Mouse (Mus musculus) MEL (cell line): Measurements from ENCODE around the gene Tia1. TPM values are rescaled to one million over a fixed set of nuclear protein-coding genes. Genes with fewer than 3 reads are reported as not detected.
A peak's percentile ranks its signal among the peaks of the same experiment; 100 is the strongest.

Source experiments
- DNase-seq: peaks from one replicate; pipeline ENCODE4 v3.0.0; 2011; ENCODE audit warnings: low read depth, low spot score
- H3K27ac ChIP-seq: 2 replicates; pipeline ENCODE4 v1.5.1; 2012; ENCODE audit warnings: low read depth, mild to moderate bottlenecking, control low read depth, low read length, moderate library complexity; ENCODE audit not compliant: control insufficient read depth
- H3K27me3 ChIP-seq, 2 experiments: fragments of 150-350 bp in 1 of 2; sonication (generic) in 1 of 2; 2 replicates each; pipeline ENCODE4 v1.6.1; 2012; ENCODE audit warnings: low read length in 2 of 2, mild to moderate bottlenecking in 2 of 2, improper control_type of control experiment in 1 of 2, moderate library complexity in 1 of 2; ENCODE audit not compliant: insufficient read depth in 2 of 2, control insufficient read depth in 1 of 2
- H3K36me3 ChIP-seq, 2 experiments: 2 replicates each; pipeline ENCODE4 v1.6.1; 2012 to 2014; ENCODE audit warnings: low read length in 2 of 2, improper control_type of control experiment in 1 of 2, inconsistent platforms in 1 of 2, mild to moderate bottlenecking in 1 of 2; ENCODE audit not compliant: insufficient read depth in 2 of 2, control insufficient read depth in 1 of 2
- H3K4me1 ChIP-seq, 2 experiments: fragments of 150-350 bp in 1 of 2; sonication (generic) in 1 of 2; 2 replicates each; pipeline ENCODE4 v1.6.1; 2012; ENCODE audit warnings: low read length in 2 of 2, improper control_type of control experiment in 1 of 2, mild to moderate bottlenecking in 1 of 2; ENCODE audit not compliant: insufficient read depth in 2 of 2, control insufficient read depth in 1 of 2
- H3K4me3 ChIP-seq, 2 experiments: fragments of 150-350 bp in 1 of 2; sonication (generic) in 1 of 2; 2 replicates each; pipeline ENCODE4 v1.5.1; 2012; ENCODE audit warnings: low read depth in 2 of 2, low read length in 2 of 2, mild to moderate bottlenecking in 2 of 2, moderate library complexity in 2 of 2, control low read depth in 1 of 2, improper control_type of control experiment in 1 of 2; ENCODE audit not compliant: control insufficient read depth in 1 of 2, insufficient read depth in 1 of 2
- H3K79me2 ChIP-seq: 2 replicates; pipeline ENCODE4 v1.6.1; 2012; ENCODE audit warnings: mild to moderate bottlenecking, low read length, moderate library complexity; ENCODE audit not compliant: control insufficient read depth, poor library complexity, insufficient read depth
- H3K9ac ChIP-seq: 2 replicates; pipeline ENCODE4 v1.6.1; 2012; ENCODE audit warnings: low read depth, mild to moderate bottlenecking, control low read depth, low read length, moderate library complexity; ENCODE audit not compliant: control insufficient read depth, poor library complexity, severe bottlenecking
- H3K9me3 ChIP-seq: fragments of 150-350 bp; sonication (generic); replicated peaks from 2 replicates; pipeline ENCODE4 v1.6.1; 2012; ENCODE audit warnings: mild to moderate bottlenecking, low read length, improper control_type of control experiment, moderate library complexity; ENCODE audit not compliant: insufficient read depth
- CHD2 ChIP-seq: IDR thresholded peaks from 2 replicates; pipeline ENCODE4 v1.6.1; 2011; ENCODE audit warnings: low read length, improper control_type of control experiment
- CTCF ChIP-seq, 3 experiments: IDR thresholded peaks in 2 of 3; conservative IDR thresholded peaks in 1 of 3; 2 replicates each; pipeline ENCODE4 v1.5.1; 2011 to 2012; ENCODE audit warnings: low read length in 3 of 3, low read depth in 2 of 3, mild to moderate bottlenecking in 2 of 3, improper control_type of control experiment in 1 of 3, inconsistent platforms in 1 of 3, mixed read lengths in 1 of 3, moderate library complexity in 1 of 3; ENCODE audit not compliant: control insufficient read depth in 1 of 3, insufficient read depth in 1 of 3, poor library complexity in 1 of 3, severe bottlenecking in 1 of 3
- EP300 ChIP-seq, 2 experiments: IDR thresholded peaks; 2 replicates each; pipeline ENCODE4 v1.6.1; 2011; ENCODE audit warnings: improper control_type of control experiment in 2 of 2, low read length in 2 of 2, low read depth in 1 of 2, mild to moderate bottlenecking in 1 of 2
- ETS1 ChIP-seq: IDR thresholded peaks from 2 replicates; pipeline ENCODE4 v1.6.1; 2012; ENCODE audit warnings: low read depth, mild to moderate bottlenecking, inconsistent platforms, low read length, improper control_type of control experiment, moderate library complexity
- GABPA ChIP-seq: IDR thresholded peaks from 2 replicates; pipeline ENCODE4 v1.6.1; 2012; ENCODE audit warnings: low read depth, mild to moderate bottlenecking, inconsistent platforms, low read length, improper control_type of control experiment, moderate library complexity
- GATA1 ChIP-seq: IDR thresholded peaks from 2 replicates; pipeline ENCODE4 v1.6.1; 2011; ENCODE audit warnings: low read depth, low read length, improper control_type of control experiment
- HCFC1 ChIP-seq: IDR thresholded peaks from 2 replicates; pipeline ENCODE4 v1.6.1; 2012; ENCODE audit warnings: low read depth, mild to moderate bottlenecking, inconsistent platforms, low read length, improper control_type of control experiment, moderate library complexity
- KAT2A ChIP-seq: conservative IDR thresholded peaks from 2 replicates; pipeline ENCODE4 v1.6.1; 2012; ENCODE audit warnings: low read depth, low read length, improper control_type of control experiment, inconsistent platforms
- MXI1 ChIP-seq: IDR thresholded peaks from 2 replicates; pipeline ENCODE4 v1.6.1; 2011; ENCODE audit warnings: mild to moderate bottlenecking, low read depth, low read length, improper control_type of control experiment
- NELFE ChIP-seq: IDR thresholded peaks from 2 replicates; pipeline ENCODE4 v1.6.1; 2011; ENCODE audit warnings: low read depth, low read length, improper control_type of control experiment
- NRF1 ChIP-seq: IDR thresholded peaks from 2 replicates; pipeline ENCODE4 v1.6.1; 2014; ENCODE audit warnings: low read depth, mild to moderate bottlenecking, inconsistent platforms, low read length, improper control_type of control experiment, moderate library complexity; ENCODE audit not compliant: poor library complexity, insufficient read depth, severe bottlenecking
- POLR2A ChIP-seq, 2 experiments: IDR thresholded peaks; 2 replicates each; pipeline ENCODE4 v1.6.1; 2011 to 2012; ENCODE audit warnings: low read length in 2 of 2, mild to moderate bottlenecking in 2 of 2, control low read depth in 1 of 2, improper control_type of control experiment in 1 of 2, low read depth in 1 of 2, moderate library complexity in 1 of 2; ENCODE audit not compliant: control insufficient read depth in 1 of 2, insufficient read depth in 1 of 2, poor library complexity in 1 of 2
- POLR2AphosphoS2 ChIP-seq: IDR thresholded peaks from 2 replicates; pipeline ENCODE4 v1.6.1; 2011; ENCODE audit warnings: low read length, improper control_type of control experiment
- TBP ChIP-seq: IDR thresholded peaks from 2 replicates; pipeline ENCODE4 v1.8.0; 2011; ENCODE audit warnings: low read depth, low read length, improper control_type of control experiment
- UBTF ChIP-seq: IDR thresholded peaks from 2 replicates; pipeline ENCODE4 v1.6.1; 2012; ENCODE audit warnings: low read depth, mild to moderate bottlenecking, inconsistent platforms, low read length, improper control_type of control experiment, moderate library complexity, borderline replicate concordance; ENCODE audit not compliant: insufficient read depth
- ZKSCAN1 ChIP-seq: IDR thresholded peaks from 2 replicates; pipeline ENCODE4 v1.6.1; 2012; ENCODE audit warnings: low read depth, mild to moderate bottlenecking, inconsistent platforms, low read length, improper control_type of control experiment, moderate library complexity
- ZMIZ1 ChIP-seq: IDR thresholded peaks from 2 replicates; pipeline ENCODE4 v1.6.1; 2012; ENCODE audit warnings: low read depth, mild to moderate bottlenecking, inconsistent platforms, low read length, improper control_type of control experiment, moderate library complexity
- polyA plus RNA-seq, 2 experiments: library from polyadenylated mRNA; stranded (reverse) in 1 of 2; unstranded in 1 of 2; fragments of >175 nt in 1 of 2; fragments of >200 nt in 1 of 2; gene quantifications; 2 replicates each; pipeline versions ENCODE4 v1.2.1 to v1.2.4; 2012; ENCODE audit warnings: low replicate concordance in 2 of 2, low read depth in 1 of 2; ENCODE audit not compliant: insufficient read length in 2 of 2, insufficient read depth in 1 of 2, missing spikeins in 1 of 2
- total RNA-seq: library from RNA; depleted of rRNA; stranded (reverse); fragments of 300-350 nt; gene quantifications from 2 replicates; pipeline ENCODE4 v1.2.3, GENCODE M21; 2012

Tia1 gene
- total and polyA plus RNA-seq, 3 experiments = 21.5 to 25.3 TPM; not detected in 1

GRCm38 (mm10) chr6:86395969-86396368 lies 8.1 kb upstream of the Tia1 start (continued):
- TF ChIP-seq HCFC1 (no peak), EP300 (IDR thresholded peaks at IDR 0.05; ENCODE audit: low read depth in 1 of 2, low read length in 2 of 2) (peak in 1 of 2 experiments; percentile 48; a peak in 2 of 4 replicates), UBTF (no peak), ETS1 (no peak)

GRCm38 (mm10) chr6:86396581-86397256 lies 7.3 kb upstream of the Tia1 start, which contains the start of gene Pcyox1:
TSS of gene Pcyox1 (minus strand) at chr6:86397154.
- Histone ChIP-seq H3K36me3 (peaks cover 0 to 9% of the 10 kb centered on the region in 2 experiments), H3K27ac (peak within 1 kb of the TSS; percentile 62), H3K79me2 (peaks cover 9% of the 10 kb centered on the region), H3K27me3 (no peaks in the 10 kb centered on the region), H3K4me3 (peak within 1 kb of the TSS; percentile 81 to 94), H3K9me3 (no peaks in the 10 kb centered on the region), H3K9ac (peak within 1 kb of the TSS; percentile 82), H3K4me1 (peaks cover 0 to 13% of the 10 kb centered on the region in 2 experiments; a peak in 2 of 4 replicates)
- peak; percentile 83; the same call in 1 of the 2 replicates for TF ChIP-seq POLR2AphosphoS2
- peak; percentile 85 for TF ChIP-seq ZMIZ1
- no peak for TF ChIP-seq GABPA
- no peak for TF ChIP-seq MXI1
- no peak for TF ChIP-seq CHD2
- 0 out of 2 replicates have a peak, but pooled peaks have one; percentile 5 for TF ChIP-seq HCFC1
- peak; percentile 80 for TF ChIP-seq NRF1
- peak; percentile 86 for TF ChIP-seq NELFE
- no peak for TF ChIP-seq CTCF (IDR thresholded peaks at IDR 0.05 in 2 of 3, conservative IDR thresholded peaks at IDR 0.05 in 1 of 3; ENCODE audit: control insufficient read depth in 1 of 3, insufficient read depth in 1 of 3, low read depth in 2 of 3, low read length in 3 of 3, poor library complexity in 1 of 3, severe bottlenecking in 1 of 3)
- no peak for TF ChIP-seq ZKSCAN1
- peak; percentile 60 to 92; a peak in 3 of 4 replicates for TF ChIP-seq POLR2A (IDR thresholded peaks at IDR 0.05; ENCODE audit: control insufficient read depth in 1 of 2, insufficient read depth in 1 of 2, low read depth in 1 of 2, low read length in 2 of 2, poor library complexity in 1 of 2)
- TF ChIP-seq GATA1 = no peak
- no peak for TF ChIP-seq KAT2A
- peak; percentile 22 for TF ChIP-seq TBP
- peak; percentile 90 for DNase-seq
